Mouse (Mus musculus): ENCODE data around the gene Zfp953. TPM values are rescaled to one million over a fixed set of nuclear protein-coding genes. Genes with fewer than 3 reads are reported as not detected.
"Not testable (repeated sequence)": the region's sequence is repeated elsewhere in the genome, so short reads cannot be mapped to it uniquely, and the experiment has no call there.

Gene Zfp953
- 0.80 and 0.82 TPM in 2 replicates for polyA plus RNA-seq (2015; fragmentation: Nextera tagmentation; extraction: Ambion mirVana)

DNA sequence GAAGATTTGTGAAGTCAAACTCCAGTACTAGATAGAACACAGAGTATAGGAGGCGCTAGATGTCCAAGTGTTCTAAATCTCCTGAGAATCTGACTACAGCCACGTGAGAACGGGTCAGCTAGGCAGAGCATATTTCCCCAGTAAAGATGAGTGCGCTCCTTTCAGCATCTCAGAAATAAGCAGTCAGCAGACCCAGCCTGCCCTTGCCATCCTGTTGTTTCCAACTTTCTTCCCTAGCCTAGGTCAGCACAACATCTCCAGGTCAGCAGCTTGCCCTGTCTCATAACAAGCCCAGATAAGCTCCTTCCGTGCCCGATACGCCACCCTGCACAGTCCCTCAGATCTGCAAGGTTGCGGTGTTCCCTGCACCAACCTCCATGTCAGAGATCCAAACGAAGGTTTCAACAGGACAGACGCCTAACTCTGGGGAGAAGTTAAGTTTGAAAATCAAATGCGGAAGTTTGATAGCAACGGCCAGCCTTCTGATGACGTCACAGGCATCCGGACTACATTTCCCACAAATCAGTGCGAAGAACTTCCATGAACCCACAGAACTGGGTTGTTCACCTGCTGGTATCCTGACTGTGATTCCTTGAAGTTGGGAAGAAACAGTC lies at the start of gene Zfp953, which contains the start of gene Gm28044:
Gene Zfp953 (minus strand): TSS at position 475 of the 614 bp plus-strand sequence.
Gene Gm28044 (minus strand): TSS at position 406 of the 614 bp plus-strand sequence.
- H3K4me2 ChIP-seq (replicated peaks; ENCODE audit: low read depth, low read length): peak within 1 kb of the TSS; percentile 69
- no peaks in the 10 kb centered on the region for H3K9me3 ChIP-seq (ENCODE audit: low read length)
- WGBS: 0% methylated on average over 15 of the region's 15 CpGs
- H3K36me3 ChIP-seq (ENCODE audit: insufficient read depth, low read length): no peaks in the 10 kb centered on the region
- ATAC-seq: peak; percentile 97
- TF ChIP-seq CTCF (IDR thresholded peaks at IDR 0.05) (peak; percentile 46), EP300 (IDR thresholded peaks at IDR 0.05) (no peak)
- H3K9ac ChIP-seq (replicated peaks; ENCODE audit: low read depth): peak within 1 kb of the TSS; percentile 82
- DNase-seq (ENCODE audit: low spot score): peak; percentile 94
- H3K27me3 ChIP-seq (replicated peaks; ENCODE audit: insufficient read depth, low read length): no peaks in the 10 kb centered on the region
- H3K27ac ChIP-seq (ENCODE audit: low read length): peak within 1 kb of the TSS; percentile 77
- H3K4me1 ChIP-seq (ENCODE audit: insufficient read depth, low read depth, low read length): no peaks in the 10 kb centered on the region
- peak within 1 kb of the TSS; percentile 79 for H3K4me3 ChIP-seq (ENCODE audit: low read depth, low read length)

DNA sequence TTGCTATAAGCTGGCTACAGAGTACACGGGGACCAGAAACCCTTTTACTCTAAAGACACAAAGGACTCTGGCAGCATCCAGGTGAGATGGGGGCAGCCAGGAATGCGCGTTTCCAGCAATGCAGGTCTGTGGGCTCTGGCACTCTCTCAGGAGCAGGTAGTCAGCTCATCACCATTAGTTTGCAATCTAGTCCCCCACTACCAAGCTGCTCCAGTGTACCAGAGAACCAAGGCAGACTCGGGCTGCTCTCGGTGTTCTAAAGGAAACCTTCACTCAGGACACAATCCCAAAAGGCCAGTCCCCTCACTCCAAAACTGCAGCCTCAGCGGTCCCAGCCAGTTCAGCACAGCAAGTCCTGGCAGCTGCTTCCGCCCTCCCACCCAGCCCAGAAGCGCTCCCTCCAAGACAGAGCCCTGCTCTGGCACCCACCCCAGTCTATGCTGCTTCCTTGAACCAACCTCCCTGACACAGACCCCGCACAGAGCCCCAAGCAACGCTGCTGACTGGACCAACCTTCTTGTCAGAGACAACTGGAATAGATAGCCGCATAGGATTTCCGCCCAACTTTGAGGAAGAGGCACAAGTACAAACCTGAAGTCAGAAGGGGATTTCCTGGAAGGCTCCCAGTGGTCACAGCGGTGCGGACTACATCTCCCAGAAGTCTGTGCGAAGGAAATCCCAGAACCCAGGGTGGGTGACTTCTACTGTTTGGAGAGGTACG lies 38.9 kb upstream of the Zfp953 start, which contains the start of gene Zfp429:
Gene Zfp429 (minus strand): TSS at position 637 of the 721 bp plus-strand sequence.
- ATAC-seq (peak; percentile 96), DNase-seq (ENCODE audit: low spot score) (peak; percentile 82)
- Histone ChIP-seq H3K27ac (ENCODE audit: low read length) (peak within 1 kb of the TSS; percentile 57; the same call in 1 of the 2 replicates), H3K4me2 (replicated peaks; ENCODE audit: low read depth, low read length) (peak within 1 kb of the TSS; percentile 57), H3K4me3 (ENCODE audit: low read depth, low read length) (peak within 1 kb of the TSS; percentile 51), H3K9ac (replicated peaks; ENCODE audit: low read depth) (peak within 1 kb of the TSS; percentile 38; the same call in 1 of the 2 replicates)
- not testable (repeated sequence) for H3K36me3 ChIP-seq (ENCODE audit: insufficient read depth, low read length); H3K27me3 ChIP-seq (replicated peaks; ENCODE audit: insufficient read depth, low read length); H3K4me1 ChIP-seq (ENCODE audit: insufficient read depth, low read depth, low read length); H3K9me3 ChIP-seq (ENCODE audit: low read length)
- WGBS: 2% methylated on average over 14 of the region's 16 CpGs

DNA sequence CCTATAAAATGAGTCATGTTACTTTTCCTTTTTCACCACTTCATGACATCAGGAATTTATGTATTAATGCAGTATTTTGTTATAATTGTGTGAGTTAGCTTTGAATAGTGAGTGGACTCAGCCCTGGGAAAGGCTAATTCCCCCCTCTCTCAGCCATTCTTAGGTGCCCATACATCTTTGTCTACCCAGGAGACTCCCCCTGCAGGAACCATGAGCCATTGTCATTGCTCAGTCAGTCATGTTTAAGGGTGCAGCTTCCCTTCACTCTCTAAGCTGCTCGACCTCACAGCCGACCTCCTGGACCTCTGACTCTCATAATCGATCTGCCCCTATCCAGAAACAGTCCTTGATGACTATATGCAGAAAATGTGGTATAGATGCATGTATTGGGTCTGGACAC lies 15.8 kb upstream of the Zfp953 start:
- not testable (repeated sequence) for H3K4me1 ChIP-seq (ENCODE audit: insufficient read depth, low read depth, low read length); H3K4me3 ChIP-seq (ENCODE audit: low read depth, low read length); H3K9ac ChIP-seq (replicated peaks; ENCODE audit: low read depth); H3K36me3 ChIP-seq (ENCODE audit: insufficient read depth, low read length); H3K27ac ChIP-seq (ENCODE audit: low read length); H3K27me3 ChIP-seq (replicated peaks; ENCODE audit: insufficient read depth, low read length); ATAC-seq; H3K9me3 ChIP-seq (ENCODE audit: low read length); H3K4me2 ChIP-seq (replicated peaks; ENCODE audit: low read depth, low read length); DNase-seq (ENCODE audit: low spot score)
- WGBS: 76% methylated on average over 3 of the region's 3 CpGs
- peak; percentile 20; the same call in 1 of the 2 replicates for TF ChIP-seq CTCF (IDR thresholded peaks at IDR 0.05)

DNA sequence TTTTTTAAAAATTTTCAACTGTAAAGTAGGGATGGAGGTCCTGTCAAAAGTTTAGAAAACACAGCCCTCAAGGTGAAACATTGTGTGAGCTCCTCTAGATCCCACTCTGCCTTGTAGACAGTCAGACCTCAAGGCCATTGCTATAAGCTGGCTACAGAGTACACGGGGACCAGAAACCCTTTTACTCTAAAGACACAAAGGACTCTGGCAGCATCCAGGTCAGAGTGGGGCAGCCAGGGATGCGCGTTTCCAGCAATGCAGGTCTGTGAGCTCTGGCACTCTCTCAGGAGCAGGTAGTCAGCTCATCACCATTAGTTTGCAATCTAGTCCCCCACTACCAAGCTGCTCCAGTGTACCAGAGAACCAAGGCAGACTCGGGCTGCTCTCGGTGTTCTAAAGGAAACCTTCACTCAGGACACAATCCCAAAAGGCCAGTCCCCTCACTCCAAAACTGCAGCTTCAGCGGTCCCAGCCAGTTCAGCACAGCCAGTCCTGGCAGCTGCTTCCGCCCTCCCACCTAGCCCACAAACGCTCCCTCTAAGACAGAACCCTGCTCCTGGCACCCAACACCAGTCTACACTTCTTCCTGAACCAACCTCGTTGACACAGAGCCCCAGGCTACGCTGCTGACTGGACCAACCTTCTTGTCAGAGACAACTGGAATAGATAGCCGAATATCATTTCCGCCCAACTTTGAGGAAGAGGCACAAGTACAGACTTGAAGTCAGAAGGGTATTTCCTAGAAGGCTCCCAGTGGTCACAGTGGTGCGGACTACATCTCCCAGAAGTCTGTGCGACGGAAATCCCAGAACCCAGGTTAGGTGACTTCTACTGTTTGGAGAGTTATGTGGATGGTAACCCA lies 14.9 kb upstream of the Zfp953 start, which contains the start of the genes Gm28041 and Zfp456:
Gene Gm28041 (minus strand): TSS at position 684 of the 862 bp plus-strand sequence.
Gene Zfp456 (minus strand): TSS at position 761 of the 862 bp plus-strand sequence.
- not testable (repeated sequence) for H3K4me1 ChIP-seq (ENCODE audit: insufficient read depth, low read depth, low read length); H3K27me3 ChIP-seq (replicated peaks; ENCODE audit: insufficient read depth, low read length); H3K27ac ChIP-seq (ENCODE audit: low read length); H3K9me3 ChIP-seq (ENCODE audit: low read length); H3K9ac ChIP-seq (replicated peaks; ENCODE audit: low read depth); H3K36me3 ChIP-seq (ENCODE audit: insufficient read depth, low read length)
- peak; percentile 84 for DNase-seq (ENCODE audit: low spot score)
- 14% methylated on average over 13 of the region's 15 CpGs for WGBS
- Histone ChIP-seq H3K4me3 (ENCODE audit: low read depth, low read length) (peak within 1 kb of the TSS; percentile 42), H3K4me2 (replicated peaks; ENCODE audit: low read depth, low read length) (peak within 1 kb of the TSS; percentile 61)
- peak; percentile 97 for ATAC-seq

DNA sequence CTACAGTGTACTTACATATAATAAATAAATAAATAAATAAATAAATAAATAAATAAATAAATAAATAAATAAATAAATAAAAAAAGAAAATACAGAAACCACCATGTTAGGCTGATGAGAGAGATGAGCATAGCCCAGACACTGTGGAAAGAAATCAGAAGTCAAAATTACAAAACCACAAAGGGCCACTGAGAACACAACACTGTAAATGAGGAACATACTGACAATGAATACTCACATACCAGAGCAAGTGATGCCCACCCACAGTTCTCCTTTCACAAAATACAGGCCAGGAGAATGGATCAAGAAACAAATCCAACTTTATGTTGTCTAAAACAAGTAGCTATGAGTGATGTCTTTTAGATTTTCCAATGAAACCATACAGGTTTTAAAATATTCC lies 8.6 kb downstream of the Zfp953 start:
- no peak for TF ChIP-seq EP300 (IDR thresholded peaks at IDR 0.05)
- TF ChIP-seq CTCF (IDR thresholded peaks at IDR 0.05): no peak
- ATAC-seq: no peak
- no peaks in the 10 kb centered on the region for H3K9me3 ChIP-seq (ENCODE audit: low read length)
- H3K9ac ChIP-seq (replicated peaks; ENCODE audit: low read depth): no peak overlapping the region
- H3K27ac ChIP-seq (ENCODE audit: low read length): no peak overlapping the region
- no peaks in the 10 kb centered on the region for H3K4me1 ChIP-seq (ENCODE audit: insufficient read depth, low read depth, low read length)
- H3K27me3 ChIP-seq (replicated peaks; ENCODE audit: insufficient read depth, low read length): no peaks in the 10 kb centered on the region
- H3K4me2 ChIP-seq (replicated peaks; ENCODE audit: low read depth, low read length): no peak overlapping the region
- H3K36me3 ChIP-seq (ENCODE audit: insufficient read depth, low read length): no peaks in the 10 kb centered on the region
- DNase-seq (ENCODE audit: low spot score): no peak
- no peak overlapping the region for H3K4me3 ChIP-seq (ENCODE audit: low read depth, low read length)

DNA sequence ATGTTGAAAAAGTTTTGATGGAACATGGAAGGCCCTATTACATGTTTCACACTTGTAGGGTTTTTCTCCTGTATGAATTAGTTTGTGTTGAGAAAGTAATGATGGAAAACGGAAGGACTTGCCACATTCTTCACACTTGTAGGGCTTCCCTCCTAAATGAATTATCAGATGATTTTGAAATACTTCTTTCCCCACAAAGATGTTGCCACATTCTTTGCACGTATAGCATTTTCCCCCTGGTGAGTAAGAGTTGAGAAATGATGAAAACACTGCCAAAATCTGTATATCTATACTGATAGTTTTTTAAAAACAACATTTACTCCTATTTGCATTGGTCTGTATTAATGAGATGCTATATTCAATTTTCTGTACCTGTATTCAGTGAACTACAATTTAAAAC lies 17.0 kb downstream of the Zfp953 start:
- Histone ChIP-seq H3K27ac (ENCODE audit: low read length) (no peak overlapping the region), H3K4me1 (ENCODE audit: insufficient read depth, low read depth, low read length) (no peaks in the 10 kb centered on the region), H3K36me3 (ENCODE audit: insufficient read depth, low read length) (no peaks in the 10 kb centered on the region), H3K27me3 (replicated peaks; ENCODE audit: insufficient read depth, low read length) (no peaks in the 10 kb centered on the region), H3K4me2 (replicated peaks; ENCODE audit: low read depth, low read length) (no peak overlapping the region), H3K4me3 (ENCODE audit: low read depth, low read length) (no peak overlapping the region), H3K9me3 (ENCODE audit: low read length) (no peaks in the 10 kb centered on the region), H3K9ac (replicated peaks; ENCODE audit: low read depth) (no peak overlapping the region)
- TF ChIP-seq EP300 (IDR thresholded peaks at IDR 0.05) (no peak), CTCF (IDR thresholded peaks at IDR 0.05) (no peak)
- ATAC-seq (no peak), DNase-seq (ENCODE audit: low spot score) (no peak)
- WGBS: 78% methylated on average over 2 of the region's 2 CpGs
